Mouse (Mus musculus) adrenal gland, adult 18-20 months (tissue): Measurements from ENCODE around the gene Ndufv3. TPM values are rescaled to one million over a fixed set of nuclear protein-coding genes. Genes with fewer than 3 reads are reported as not detected.
"Not testable (repeated sequence)": the region's sequence is repeated elsewhere in the genome, so short reads cannot be mapped to it uniquely, and the experiment has no call there.

ENCODE experiments used
- DNase-seq, 2 experiments: peaks; one replicate each; pipeline ENCODE4 v3.0.0; 2021 to 2022; ENCODE audit warnings: low spot score in 2 of 2
- total RNA-seq, 2 experiments: library from RNA; stranded (reverse); gene quantifications; 1 replicate in 1 of 2; 2 replicates in 1 of 2; pipeline ENCODE4 v1.2.3; 2021

Gene Ndufv3
- total RNA-seq, 2 experiments from 2014 or later, result 450 to 534 TPM

DNA sequence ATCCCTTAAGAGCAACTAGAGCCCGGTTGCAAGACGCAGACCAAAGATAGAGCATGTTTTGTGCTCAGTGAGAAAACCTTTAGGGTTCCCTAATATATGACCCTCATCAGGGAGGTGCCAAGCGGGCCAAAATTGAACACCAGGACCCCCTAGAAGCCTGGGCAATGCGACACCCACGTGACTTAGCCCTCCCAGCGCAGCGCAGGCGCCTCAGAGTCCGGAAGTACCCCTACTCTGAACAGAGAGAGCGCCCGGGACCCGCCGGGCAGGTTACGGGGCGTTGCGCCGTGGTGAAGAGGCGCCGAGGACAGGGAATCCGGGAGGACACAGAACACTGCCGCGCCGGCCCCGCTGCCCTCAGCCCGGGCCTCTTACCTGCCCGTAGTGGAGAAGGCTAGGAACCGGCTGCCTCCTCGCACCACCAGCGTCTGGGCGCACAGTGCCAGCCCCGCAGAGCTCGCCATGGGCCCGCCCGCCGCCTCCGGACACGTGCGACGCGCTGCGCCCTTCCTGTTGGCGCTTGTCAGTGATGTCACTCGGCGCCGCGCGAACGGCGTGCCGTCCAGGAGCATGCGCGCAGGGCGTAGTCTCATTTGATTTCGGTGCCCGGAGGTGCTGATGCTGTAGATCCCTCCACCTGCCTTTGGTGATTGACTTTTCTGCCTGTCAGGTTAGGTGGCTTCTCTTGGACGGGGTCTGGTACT lies 8.0 kb upstream of the Ndufv3 start:
- DNase-seq, result peak; percentile 86 to 87

DNA sequence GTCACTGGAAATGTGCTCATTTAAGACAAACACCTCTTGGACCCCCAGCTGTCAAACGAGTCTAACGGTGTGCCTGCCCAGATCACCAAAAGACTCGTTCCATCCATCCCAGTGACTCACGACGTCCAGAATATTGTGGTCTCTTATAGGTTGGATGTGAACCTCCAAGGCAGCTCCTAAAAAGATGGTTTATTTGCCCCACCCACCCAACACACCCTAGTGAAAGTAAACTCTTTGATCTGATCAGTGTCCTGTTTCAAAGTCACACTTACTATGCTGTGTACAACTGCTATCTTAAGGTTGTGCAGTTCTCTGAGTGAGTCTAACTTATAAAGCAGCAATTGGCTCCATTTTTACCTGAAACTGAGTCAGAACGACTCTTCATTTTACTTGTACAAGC lies 7.3 kb upstream of the Ndufv3 start:
- DNase-seq, result no peak

DNA sequence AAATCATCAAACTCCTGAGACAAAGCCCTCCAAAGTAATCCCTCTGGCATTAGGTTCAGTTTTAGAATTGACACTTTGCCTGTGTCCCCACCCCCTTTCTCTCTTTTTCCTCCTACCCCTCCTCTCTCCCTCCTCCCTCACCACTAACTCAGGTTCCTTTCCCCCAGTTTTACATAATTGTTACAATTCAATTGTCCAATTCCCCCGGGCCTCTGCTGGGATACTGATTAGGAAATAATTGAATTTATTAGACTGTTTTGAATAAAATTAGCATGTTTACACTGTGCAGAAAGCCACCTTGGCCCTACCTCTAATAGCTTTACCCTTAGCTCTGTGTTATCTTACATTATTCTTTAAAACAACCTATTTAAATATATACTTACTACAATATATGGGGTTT lies 5.2 kb upstream of the Ndufv3 start:
- DNase-seq, result no peak

DNA sequence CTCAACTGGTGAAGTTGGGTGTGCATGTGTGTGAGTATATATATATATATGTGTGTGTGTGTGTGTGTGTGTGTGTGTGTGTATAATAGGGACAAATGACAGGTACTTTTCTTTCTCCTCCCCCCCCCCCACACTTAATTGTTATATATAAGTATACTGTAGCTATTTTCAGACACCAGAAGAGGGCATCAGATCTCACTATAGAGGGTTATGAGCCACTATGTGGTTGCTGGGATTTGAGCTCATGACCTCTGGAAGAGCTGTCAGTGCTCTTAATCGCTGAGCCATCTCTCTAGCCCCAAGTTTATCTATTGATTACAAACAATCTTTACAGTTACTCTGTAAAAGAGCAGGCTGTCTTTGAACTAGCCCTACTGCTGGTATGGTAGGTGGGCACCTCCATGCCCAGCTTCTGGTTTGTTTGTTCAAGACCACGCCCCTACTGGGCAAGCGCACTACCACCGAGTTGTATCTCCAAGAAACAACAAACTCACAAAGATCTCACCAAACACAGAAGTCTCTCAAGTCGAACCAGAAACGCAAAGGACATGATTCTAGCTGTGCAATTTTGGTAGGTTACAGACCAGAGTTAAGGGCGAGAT lies 470 bp upstream of the Ndufv3 start:
- no peak for DNase-seq

DNA sequence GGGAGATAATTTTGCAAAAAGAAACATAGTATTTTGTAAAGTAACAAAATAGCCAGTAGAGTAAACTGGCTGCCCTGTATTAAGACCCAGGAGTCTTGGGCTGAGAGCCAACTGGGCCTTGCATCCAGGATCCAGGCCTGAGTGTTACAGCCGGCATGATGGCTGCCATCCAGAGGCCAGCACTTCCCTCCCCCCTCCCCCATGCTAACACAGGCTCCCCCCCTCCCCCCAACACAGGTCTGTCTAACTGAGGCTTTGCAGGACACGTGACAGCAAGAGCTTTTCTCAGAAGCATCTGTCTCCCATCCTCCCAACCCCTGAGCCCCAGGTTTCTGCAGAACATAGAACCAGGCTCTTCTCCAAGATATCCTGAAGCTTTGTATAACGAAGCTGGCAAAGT lies 980 bp downstream of the Ndufv3 start:
- DNase-seq, result no peak

DNA sequence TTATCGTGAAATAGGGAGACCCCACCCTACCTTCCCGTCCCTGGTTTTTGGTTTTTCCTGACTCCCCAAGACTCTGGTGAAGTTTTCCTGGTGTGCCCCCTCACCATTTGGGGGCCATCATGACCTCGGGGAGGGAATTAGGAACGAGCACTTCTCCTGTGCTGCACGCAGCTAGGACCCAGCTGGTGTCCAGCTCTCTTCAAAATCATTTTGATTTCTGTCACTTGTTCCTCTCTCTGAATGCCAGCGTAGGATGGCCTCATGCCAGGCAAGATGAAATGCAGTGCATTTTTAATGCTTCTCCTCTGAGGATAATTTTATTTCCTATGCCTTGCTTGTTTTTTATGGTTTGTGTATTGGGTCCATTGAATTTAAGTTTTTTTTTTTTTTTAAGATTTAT lies 2.0 kb downstream of the Ndufv3 start:
- no peak for DNase-seq

DNA sequence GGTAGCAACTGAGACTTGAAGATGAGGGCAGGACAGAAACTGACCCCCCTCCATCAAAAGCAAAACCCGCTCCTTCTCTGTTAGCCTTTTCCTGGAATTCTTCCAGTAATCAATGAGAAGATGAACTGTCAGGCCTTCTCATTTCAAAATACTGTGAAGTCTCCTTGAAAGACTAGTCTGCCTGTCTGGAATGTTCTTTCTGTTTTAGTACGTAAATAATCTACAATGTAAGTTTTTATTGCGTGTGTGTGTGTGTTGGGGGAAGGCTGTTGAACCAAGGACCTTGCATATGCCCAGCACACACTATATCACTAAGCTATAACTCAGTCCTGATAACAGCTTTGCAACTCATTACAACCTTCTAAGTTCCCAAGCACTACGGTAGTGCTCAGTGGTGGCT lies 5.2 kb downstream of the Ndufv3 start:
- no peak for DNase-seq

DNA sequence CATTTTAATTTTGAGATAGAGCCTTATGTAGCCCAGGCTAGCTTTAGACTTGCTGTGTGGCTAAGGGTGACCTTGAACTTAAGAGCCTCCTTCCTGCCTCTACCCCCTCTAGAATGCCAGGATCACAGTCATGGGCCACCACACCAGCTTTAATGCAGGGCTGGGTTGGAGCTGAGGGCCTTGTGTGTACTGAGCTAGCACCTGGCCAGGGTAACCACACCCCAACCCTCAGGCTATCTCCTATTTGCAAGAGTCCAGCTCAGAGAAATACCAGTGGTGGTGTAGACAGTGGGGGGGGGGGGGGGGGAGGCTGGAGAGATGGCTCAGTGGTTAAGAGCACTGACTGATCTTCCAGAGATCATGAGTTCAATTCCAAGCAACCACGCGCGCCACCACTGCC lies 5.9 kb downstream of the Ndufv3 start:
- DNase-seq, result no peak

DNA sequence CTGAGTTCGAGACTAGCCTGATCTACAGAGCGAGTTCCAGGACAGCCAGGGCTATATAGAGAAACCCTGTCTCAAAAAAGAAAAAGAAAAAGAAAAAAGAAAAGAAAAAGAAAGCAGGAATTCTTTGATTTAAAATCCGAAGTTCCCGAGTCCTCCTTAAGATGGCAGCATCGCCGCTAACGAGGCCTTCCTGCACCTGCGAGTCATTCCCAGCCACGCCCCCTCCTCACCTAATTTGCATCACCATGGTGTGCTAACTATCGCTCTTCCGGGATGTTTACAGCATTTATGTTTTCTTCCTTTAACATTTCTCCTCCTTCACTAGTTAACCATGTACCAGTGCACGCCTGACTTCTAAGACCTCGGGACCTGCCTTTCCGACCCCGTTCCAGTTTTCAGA lies 9.4 kb downstream of the Ndufv3 start:
- DNase-seq, result no peak

DNA sequence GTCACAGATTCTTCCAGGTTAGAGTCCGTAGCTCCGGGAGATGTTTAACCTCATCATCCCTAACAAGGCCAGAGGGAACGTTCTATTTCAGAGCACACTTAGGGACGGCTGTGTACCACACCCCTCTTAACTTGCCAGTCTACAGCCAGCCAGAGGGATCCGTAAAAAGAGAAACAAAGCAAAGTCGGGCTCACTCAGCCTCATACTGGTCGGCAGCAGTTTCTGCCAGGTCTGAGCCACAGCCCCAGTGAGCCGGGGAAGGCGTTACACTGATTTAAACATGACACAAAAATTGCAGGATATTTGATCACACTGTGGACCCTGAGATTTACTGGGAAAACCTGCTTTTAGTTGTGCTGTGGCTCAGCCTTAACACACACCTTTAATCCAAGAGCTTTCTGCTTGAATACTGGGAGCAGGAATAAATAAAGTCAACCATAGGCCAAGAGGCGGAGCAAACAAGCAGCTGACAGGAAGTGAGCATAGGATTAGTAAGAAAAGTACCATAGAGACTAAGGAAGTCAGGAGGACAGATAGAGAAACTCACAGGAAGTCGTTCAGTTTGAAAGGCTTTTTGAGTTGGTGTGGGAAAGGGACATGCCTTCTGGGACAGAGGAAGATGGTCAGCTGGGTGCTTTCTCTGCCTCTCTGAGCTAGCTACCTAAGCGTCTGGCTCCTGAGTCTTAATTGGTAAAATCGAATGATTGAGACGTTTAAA lies 11.7 kb downstream of the Ndufv3 start:
- no peak for DNase-seq

DNA sequence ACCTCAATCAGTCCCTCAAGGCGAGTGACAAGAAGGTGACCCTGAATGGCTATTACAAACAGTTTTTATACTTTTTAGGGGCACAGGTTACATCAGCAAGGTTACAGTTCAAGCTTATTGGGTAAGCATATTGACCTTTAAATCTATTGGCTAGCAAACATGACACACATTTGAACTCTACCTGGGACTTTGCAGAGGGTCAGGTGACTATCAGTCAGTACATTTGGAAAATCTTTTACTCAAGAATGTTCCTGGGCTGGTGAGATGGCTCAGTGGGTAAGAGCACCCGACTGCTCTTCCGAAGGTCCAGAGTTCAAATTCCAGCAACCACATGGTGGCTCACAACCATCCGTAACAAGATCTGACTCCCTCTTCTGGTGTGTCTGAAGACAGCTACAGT lies 12.4 kb downstream of the Ndufv3 start:
- DNase-seq, result not testable (repeated sequence)

DNA sequence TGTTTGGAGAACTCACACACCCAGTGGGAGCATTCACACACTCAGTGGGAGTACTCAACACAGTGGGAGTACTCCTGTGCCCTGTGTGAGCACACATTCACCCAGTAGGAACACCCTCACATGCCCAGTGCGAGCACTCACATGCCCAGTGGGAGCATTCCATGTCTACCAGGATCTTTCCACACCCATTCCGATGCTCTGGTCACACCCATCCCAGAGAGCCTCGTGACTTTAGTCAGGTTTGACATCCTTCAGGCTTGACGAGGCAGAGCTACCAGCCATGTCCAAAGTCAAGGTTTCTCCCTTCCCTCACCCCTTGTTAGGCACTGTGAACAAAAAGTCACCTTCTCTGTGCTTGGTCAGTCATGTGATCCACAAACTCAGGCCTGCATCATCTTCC lies 15.4 kb downstream of the Ndufv3 start:
- no peak for DNase-seq

DNA sequence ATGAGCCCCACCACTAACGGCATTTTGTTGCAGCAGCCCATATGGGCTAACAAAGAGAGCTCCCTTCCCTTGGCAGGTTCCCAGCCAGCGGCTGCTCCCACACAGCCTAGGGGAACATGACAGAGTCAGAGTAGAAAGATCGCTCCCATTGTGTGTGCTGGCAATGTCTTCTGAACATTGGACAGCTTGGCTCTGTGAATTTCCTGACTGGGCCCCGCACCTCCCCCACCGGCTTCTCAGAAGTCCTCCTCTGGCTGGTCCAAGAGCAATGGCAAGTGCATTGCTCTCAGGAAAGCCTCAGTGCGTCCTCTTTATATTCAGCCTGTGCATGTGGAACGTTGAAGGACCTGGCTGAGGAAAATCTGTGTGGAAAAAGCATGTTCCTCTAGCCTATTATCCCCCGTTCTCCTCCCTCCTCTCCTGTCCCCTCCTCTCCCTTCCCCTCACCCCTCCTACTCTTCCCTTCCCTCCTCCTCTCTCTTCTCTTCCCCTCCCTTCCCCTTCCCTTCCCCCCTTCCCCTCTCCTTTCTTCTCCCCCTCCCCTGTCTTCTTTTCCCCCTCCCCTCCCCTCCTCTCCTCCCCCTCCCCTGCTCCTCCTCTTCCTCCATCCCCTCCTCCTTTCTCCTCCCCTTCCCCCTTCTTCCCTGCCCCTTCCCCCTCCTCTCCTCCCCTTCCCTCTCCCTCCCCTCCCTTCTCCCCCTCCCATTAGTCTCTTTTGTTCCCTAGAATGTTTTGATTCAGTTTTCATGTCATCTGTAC lies 16.1 kb downstream of the Ndufv3 start:
- DNase-seq, result no peak

DNA sequence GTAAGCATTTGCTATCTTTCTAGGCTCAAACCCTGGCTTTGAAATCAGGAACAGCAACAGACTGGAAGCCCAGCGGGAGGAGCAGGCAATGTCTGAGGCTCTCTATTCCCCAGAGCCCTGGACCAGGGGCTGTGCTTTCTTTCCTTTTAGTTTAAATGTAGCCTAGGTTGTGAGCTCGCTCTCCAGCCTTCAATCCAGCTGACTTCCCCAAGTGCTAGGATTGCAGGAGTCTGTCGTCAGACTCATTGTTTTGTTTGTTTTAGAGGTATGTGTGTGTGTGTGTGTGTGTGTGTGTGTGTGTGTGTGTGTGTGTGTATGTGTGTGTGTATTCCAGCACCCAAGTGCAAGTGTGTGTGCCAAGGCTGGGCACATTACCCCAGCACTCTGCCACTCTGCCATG lies 20.2 kb downstream of the Ndufv3 start:
- DNase-seq, result no peak

DNA sequence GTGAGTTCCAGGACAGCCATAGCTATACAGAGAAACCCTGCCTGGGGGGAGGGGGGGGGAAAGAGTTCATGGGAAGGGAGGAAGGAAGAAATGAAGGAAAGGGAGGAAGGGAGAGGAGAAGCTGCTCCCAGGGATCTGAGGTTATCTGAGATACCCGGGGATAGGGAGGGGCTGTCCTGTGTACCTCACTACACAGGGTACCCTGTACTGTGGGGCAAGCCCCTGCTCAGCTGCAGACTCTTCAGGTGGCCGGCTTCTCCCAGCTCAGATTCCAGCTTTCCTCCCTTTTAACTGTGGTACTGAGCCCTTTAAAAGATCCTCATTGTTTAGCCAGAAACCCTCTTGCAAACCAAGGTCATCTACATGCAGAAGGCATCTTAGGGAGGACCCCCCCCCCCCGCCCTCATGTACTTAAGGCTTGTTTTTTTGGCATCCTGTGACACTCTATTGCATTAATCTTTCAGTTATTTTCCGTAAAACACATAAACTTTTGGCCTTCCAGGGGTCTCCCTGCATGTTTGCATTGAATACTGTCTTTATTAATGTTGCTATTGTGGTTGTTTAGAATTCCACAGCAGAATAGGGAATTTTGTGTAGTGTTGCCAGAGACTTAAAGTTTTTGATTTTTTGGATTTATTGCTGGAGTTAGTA lies 21.0 kb downstream of the Ndufv3 start:
- no peak for DNase-seq

DNA sequence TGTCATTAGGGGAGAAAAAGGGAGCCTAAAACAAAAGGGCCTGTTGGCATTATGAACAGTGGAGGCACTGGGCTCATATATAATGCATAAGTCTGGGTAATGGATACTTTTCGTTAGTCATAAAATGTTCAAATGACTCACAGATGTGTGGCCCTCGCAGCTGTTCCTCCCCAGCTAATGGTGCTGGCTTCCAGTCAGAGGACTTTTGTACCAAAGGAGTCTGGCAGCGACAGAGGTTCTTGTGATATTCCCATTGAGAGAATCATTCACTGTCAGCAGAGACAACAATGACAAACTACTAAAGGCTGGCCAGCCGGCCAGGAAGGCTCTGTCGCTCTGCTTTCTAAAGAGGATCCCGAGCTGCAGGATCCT lies 21.5 kb downstream of the Ndufv3 start:
- no peak for DNase-seq

DNA sequence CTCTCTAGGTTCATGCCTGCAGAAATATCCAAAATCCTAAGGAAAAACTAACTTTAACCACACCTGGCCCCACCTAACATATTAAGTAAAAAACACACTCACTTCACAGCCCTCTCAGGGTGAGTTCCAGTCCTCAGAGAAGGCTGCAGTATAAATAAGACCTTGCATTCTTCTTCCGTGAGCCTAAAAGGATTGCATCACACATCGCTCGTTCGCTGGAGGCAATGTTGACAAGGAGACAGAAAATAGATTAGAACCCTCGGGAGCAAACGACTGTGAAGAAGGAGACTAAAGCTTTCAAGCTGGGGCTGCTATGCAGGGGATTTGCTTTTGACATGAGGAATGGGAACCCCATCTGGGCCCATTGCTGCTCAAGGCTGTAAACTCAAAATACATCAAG lies 23.7 kb downstream of the Ndufv3 start:
- DNase-seq, result no peak

DNA sequence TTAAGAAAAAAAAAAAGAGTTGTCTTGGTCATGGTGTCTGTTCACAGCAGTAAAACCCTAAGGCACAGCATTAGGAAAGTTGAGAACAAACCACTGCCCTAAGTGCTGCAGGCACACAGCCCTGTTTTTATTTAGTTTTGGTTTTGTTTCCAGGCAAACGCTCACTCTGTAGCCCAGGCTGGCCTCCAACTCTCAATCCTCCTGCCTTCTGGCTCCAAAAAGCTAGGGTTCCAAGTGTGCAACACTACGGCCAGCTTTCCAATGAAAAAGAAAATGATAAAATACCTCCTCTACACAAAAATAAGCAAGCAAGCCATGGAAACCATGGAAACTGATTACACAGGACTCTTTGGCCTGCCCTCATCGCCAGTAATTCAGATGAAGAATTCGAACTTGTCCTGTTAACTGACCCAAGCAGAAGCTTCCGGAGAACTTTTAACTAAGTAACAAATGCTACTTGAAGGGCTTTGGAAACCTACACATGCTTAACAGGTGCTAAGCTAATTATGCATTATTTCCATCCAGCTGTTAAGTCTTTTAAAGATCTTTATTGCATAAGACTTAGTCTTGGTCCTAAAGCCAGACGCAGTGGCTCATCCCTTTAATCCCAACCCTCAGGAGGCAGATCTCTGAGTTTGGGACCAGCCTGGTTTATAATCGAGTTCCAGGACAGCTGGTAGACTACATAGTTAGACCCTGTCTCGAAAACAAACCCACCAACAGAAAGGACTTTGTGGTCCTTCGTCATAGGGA lies 26.7 kb downstream of the Ndufv3 start:
- DNase-seq, result no peak

DNA sequence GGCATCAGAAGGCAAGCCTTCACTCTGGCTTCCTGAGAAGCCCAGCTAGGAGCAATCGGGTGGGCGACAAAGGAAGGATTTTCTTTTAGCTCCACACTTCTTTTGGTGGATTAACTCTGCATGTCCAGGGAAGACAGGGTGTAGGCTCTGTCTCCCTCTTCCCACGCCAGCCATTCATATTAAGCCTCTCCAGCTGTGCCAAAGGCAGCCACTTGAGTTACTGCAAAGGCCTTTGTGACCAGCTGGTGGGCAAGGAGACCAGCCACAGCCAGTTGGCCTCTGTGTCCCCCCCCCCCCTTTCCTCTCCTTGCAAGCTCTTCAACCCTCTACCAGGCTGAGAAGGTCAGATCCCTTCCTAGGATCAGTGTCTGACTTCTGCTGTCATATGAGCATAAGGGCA lies 28.1 kb downstream of the Ndufv3 start:
- no peak for DNase-seq

DNA sequence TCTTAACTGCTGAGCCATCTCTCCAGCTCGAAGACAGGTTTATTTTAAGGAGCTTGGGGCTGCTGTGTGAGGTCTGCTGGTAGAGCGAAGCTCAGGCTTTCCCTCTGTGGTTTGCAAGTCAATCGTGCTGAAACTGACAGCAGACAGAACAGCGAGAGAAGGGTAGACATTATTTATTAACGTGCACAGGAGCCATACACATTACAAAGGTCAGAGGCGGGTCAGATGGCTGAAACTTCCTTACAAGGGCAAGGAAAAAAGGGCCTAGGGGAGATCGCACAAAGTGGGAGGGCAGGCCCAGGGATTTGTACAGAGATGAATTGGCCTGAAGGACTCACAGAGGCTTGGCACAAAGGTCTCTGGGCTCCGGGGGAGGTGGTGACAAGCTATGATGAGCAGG lies 29.5 kb downstream of the Ndufv3 start:
- no peak for DNase-seq

DNA sequence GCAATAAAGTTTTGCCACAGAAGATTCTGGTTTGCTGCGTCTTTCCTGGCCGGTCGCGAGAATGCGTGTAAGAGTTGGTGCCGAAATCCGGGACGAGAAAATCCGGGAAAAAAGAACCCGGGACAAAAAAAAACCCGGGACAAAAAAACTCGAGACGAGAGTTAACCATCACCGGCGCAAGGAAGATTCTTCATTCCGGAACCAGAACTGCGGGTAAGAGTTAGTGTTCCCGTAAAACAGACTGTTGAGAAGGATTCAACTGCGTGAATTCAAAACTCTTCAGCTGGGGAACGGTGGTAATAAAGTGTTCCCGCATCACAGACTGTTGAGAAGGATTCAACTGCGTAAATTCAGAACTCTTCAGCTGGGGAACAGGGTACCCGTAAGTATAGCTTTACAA lies 32.7 kb downstream of the Ndufv3 start:
- DNase-seq, result not testable (repeated sequence)
